Mouse (Mus musculus): ENCODE data around the gene Ice1.

The Ice1 gene

GRCm38 (mm10) chr13:70637282-70637661, at the start of gene Ice1:
Ice1 (minus strand) TSS chr13:70637634.
- no peak for DNase-seq (ENCODE audit: low spot score)

GRCm38 (mm10) chr13:70685825-70686224, 48.4 kb upstream of the Ice1 start:
- no peak for DNase-seq (ENCODE audit: low spot score)

- no peak for DNase-seq (ENCODE audit: low spot score)
These were observed 47.7 kb upstream of the Ice1 start for GRCm38 (mm10) chr13:70684976-70685609.

- no peak for DNase-seq (ENCODE audit: low spot score)
These were observed 44.2 kb upstream of the Ice1 start for GRCm38 (mm10) chr13:70681411-70682183.

GRCm38 (mm10) chr13:70680316-70680715, 42.9 kb upstream of the Ice1 start:
- no peak for DNase-seq (ENCODE audit: low spot score)

GRCm38 (mm10) chr13:70677689-70678088, 40.3 kb upstream of the Ice1 start:
- no peak for DNase-seq (ENCODE audit: low spot score)

- DNase-seq (ENCODE audit: low spot score): no peak
These were observed 39.1 kb upstream of the Ice1 start for GRCm38 (mm10) chr13:70676243-70677183.

- no peak for DNase-seq (ENCODE audit: low spot score)
These were observed 37.6 kb upstream of the Ice1 start for GRCm38 (mm10) chr13:70674998-70675397.

- no peak for DNase-seq (ENCODE audit: low spot score)
These were observed 32.6 kb upstream of the Ice1 start for GRCm38 (mm10) chr13:70670080-70670479.

GRCm38 (mm10) chr13:70659715-70660114, 22.3 kb upstream of the Ice1 start:
- DNase-seq (ENCODE audit: low spot score): no peak

- DNase-seq (ENCODE audit: low spot score): no peak
These were observed 19.3 kb upstream of the Ice1 start for GRCm38 (mm10) chr13:70656741-70657140.

GRCm38 (mm10) chr13:70656329-70656728, 18.9 kb upstream of the Ice1 start:
- DNase-seq (ENCODE audit: low spot score): no peak

GRCm38 (mm10) chr13:70655570-70655969, 18.1 kb upstream of the Ice1 start:
- DNase-seq (ENCODE audit: low spot score): no peak

GRCm38 (mm10) chr13:70654091-70654770, 16.8 kb upstream of the Ice1 start:
- DNase-seq (ENCODE audit: low spot score): no peak

GRCm38 (mm10) chr13:70653457-70653856, 16.0 kb upstream of the Ice1 start:
- DNase-seq (ENCODE audit: low spot score): no peak

- DNase-seq (ENCODE audit: low spot score): no peak
These were observed 12.6 kb upstream of the Ice1 start for GRCm38 (mm10) chr13:70650011-70650436.

- no peak for DNase-seq (ENCODE audit: low spot score)
These were observed 8.6 kb upstream of the Ice1 start for GRCm38 (mm10) chr13:70645968-70646505.

- no peak for DNase-seq (ENCODE audit: low spot score)
These were observed 6.6 kb upstream of the Ice1 start for GRCm38 (mm10) chr13:70644083-70644462.

GRCm38 (mm10) chr13:70643408-70644082, 6.1 kb upstream of the Ice1 start:
- no peak for DNase-seq (ENCODE audit: low spot score)

GRCm38 (mm10) chr13:70641941-70642340, 4.5 kb upstream of the Ice1 start:
- no peak for DNase-seq (ENCODE audit: low spot score)

GRCm38 (mm10) chr13:70641381-70641780, 3.9 kb upstream of the Ice1 start:
- DNase-seq (ENCODE audit: low spot score): no peak

Measured in left cerebral cortex, adult 11 months (tissue).